23 mouse cellular contexts compared by ENCODE assay signal in genomic region chr17:30097156-30097555, GRCm38 (mm10).
DNase-seq lines count a peak whose midpoint lies in the region; ATAC-seq lines count a peak whose summit lies in the region.
"Had no signal": no experiment of that assay in that cellular context is flagged by ENCODE, and none has a peak within 500 bp of the region (broad histone marks: within the 10 kb centered on the region; RNA-seq: fewer than 3 reads in every experiment).

No protein-coding gene starts in this region.

- intact Hi-C loops in heart, postnatal 10 days (cut with DNase I) = no loop called here

- ATAC-seq in heart, embryonic 13.5 days (ENCODE audit: extremely low read depth, insufficient number of reproducible peaks, low FRiP score, low TSS enrichment) = no peak
- ATAC-seq in granulocyte monocyte progenitor cell, adult 5-6 weeks (replicated peaks; ENCODE audit: poor library complexity, severe bottlenecking) = 0 out of 2 replicates have a peak, but pooled peaks have one; percentile 14
- ATAC-seq: forebrain, embryonic 16.5 days; intestine, embryonic 15.5 days had no signal

- WGBS in heart, embryonic 13.5 days = 79% methylated on average over 5 of the region's 5 CpGs

- no peak for DNase-seq in heart, postnatal 10 days
- DNase-seq in 3134 (ENCODE audit: extremely low read depth, insufficient read length, low spot score) = peak; percentile 39
- DNase-seq in 3T3-L1 (ENCODE audit: low read depth, low spot score) = peak; percentile 63
- DNase-seq in right cerebral cortex, adult 18-20 months = no peak
- no peak for DNase-seq in left cerebral cortex, adult 11 months (ENCODE audit: low spot score)
- DNase-seq: adrenal gland, adult 2 months; adrenal gland, postnatal 25 days; cerebellum, adult 18-20 months; cerebellum, postnatal 10 days; embryo, embryonic 11 days; gastrocnemius, postnatal 14 days; heart, postnatal 14 days; kidney, adult 18-20 months had no signal

- H3K4me1 ChIP-seq in heart, embryonic 13.5 days = peaks cover 66% of the 10 kb centered on the region

- H3K4me3 ChIP-seq in heart, embryonic 13.5 days = no peak overlapping the region
- H3K4me3 ChIP-seq: embryonic facial prominence, embryonic 15.5 days; erythroblast, embryonic 14.5 days; heart, embryonic 12.5 days; hindbrain, embryonic 10.5 days; intestine, embryonic 15.5 days had no signal

- H3K9me3 ChIP-seq in heart, embryonic 13.5 days = peaks cover 8% of the 10 kb centered on the region; the same call in 1 of the 2 replicates
- H3K9me3 ChIP-seq: embryonic facial prominence, embryonic 15.5 days; intestine, embryonic 15.5 days had no signal

- H3K27me3 ChIP-seq in heart, embryonic 13.5 days (replicated peaks) = no peaks in the 10 kb centered on the region
- H3K27me3 ChIP-seq: CH12.LX; embryonic facial prominence, embryonic 15.5 days; heart, embryonic 12.5 days; intestine, embryonic 15.5 days had no signal

- H3K4me2 ChIP-seq in heart, embryonic 13.5 days = no peak overlapping the region
- H3K4me2 ChIP-seq: embryonic facial prominence, embryonic 15.5 days; heart, embryonic 12.5 days; hindbrain, embryonic 14.5 days; intestine, embryonic 15.5 days had no signal

- 0 out of 2 replicates have a peak overlapping the region, but pooled peaks have one; percentile 0 for H3K27ac ChIP-seq in heart, embryonic 13.5 days (replicated peaks)
- H3K27ac ChIP-seq: embryonic facial prominence, embryonic 15.5 days; hindbrain, embryonic 10.5 days; hindbrain, embryonic 14.5 days; intestine, embryonic 15.5 days had no signal

- H3K36me3 ChIP-seq in heart, embryonic 13.5 days = peaks cover 11% of the 10 kb centered on the region

- H3K9ac ChIP-seq in heart, embryonic 13.5 days = no peak overlapping the region
- H3K9ac ChIP-seq: embryonic facial prominence, embryonic 15.5 days; heart, embryonic 12.5 days; hindbrain, embryonic 14.5 days; intestine, embryonic 15.5 days had no signal

Comparison
In these comparisons a context has a peak if more than half of its experiments do, and no peak if none do; other contexts are left out.
1. DNase-seq: peak in 3134 (single experiment) and 3T3-L1 (single experiment); none in heart, postnatal 10 days (0 of 2), right cerebral cortex, adult 18-20 months (single experiment) and left cerebral cortex, adult 11 months (single experiment).